Mouse (Mus musculus) G1E (cell line): ENCODE measurements at regions not wholly inside any gene's neighbourhood (a gene's known extent, or its start where the extent isn't known, plus 50 kb on each side); places are given as distances from the start of the nearest gene placed in this dataset.

Experiments
- ATAC-seq: 2 replicates; pipeline ENCODE4 v1.8.0; 2016; ENCODE audit warnings: mild to moderate bottlenecking; ENCODE audit not compliant: insufficient number of reproducible peaks, poor library complexity, low FRiP score, severe bottlenecking; ENCODE audit errors: extremely low read depth
- DNase-seq: peaks from one replicate; pipeline ENCODE4 v3.0.0; 2012; ENCODE audit warnings: low spot score
- H3K27me3 ChIP-seq: 2 replicates; pipeline ENCODE4 v1.6.1; 2012; ENCODE audit warnings: mild to moderate bottlenecking, low read length, inconsistent platforms; ENCODE audit not compliant: insufficient read depth
- H3K36me3 ChIP-seq: replicated peaks from 2 replicates; pipeline ENCODE3; 2012; ENCODE audit warnings: mild to moderate bottlenecking, inconsistent platforms
- H3K4me1 ChIP-seq: 2 replicates; pipeline ENCODE4 v1.6.1; 2012; ENCODE audit warnings: low read depth, low read length, inconsistent platforms, mixed read lengths; ENCODE audit not compliant: insufficient read depth
- H3K4me3 ChIP-seq: 2 replicates; pipeline ENCODE4 v1.5.1; 2012; ENCODE audit warnings: low read depth, mild to moderate bottlenecking, inconsistent platforms, low read length, moderate library complexity, mixed read lengths
- H3K9me3 ChIP-seq: replicated peaks from 2 replicates; pipeline ENCODE4 v1.6.1; 2012; ENCODE audit warnings: inconsistent platforms
- CTCF ChIP-seq: IDR thresholded peaks from 2 replicates; pipeline ENCODE4 v1.5.1; 2012; ENCODE audit warnings: low read depth, low read length, inconsistent platforms, mixed read lengths
- GATA1 ChIP-seq: IDR thresholded peaks from 2 replicates; pipeline ENCODE4 v1.6.1; 2012; ENCODE audit warnings: borderline replicate concordance, low read length, inconsistent platforms, mixed read lengths
- GATA2 ChIP-seq: IDR thresholded peaks from 2 replicates; pipeline ENCODE4 v1.6.1; 2012; ENCODE audit warnings: low read depth, low read length, inconsistent platforms, borderline replicate concordance
- POLR2AphosphoS5 ChIP-seq: IDR thresholded peaks from 2 replicates; pipeline ENCODE4 v1.6.1; 2012; ENCODE audit warnings: low read depth, low read length, inconsistent platforms; ENCODE audit not compliant: insufficient replicate concordance
- TAL1 ChIP-seq: conservative IDR thresholded peaks from 2 replicates; pipeline ENCODE4 v1.6.1; 2012; ENCODE audit warnings: low read depth, low read length, inconsistent platforms, mixed read lengths

DNA sequence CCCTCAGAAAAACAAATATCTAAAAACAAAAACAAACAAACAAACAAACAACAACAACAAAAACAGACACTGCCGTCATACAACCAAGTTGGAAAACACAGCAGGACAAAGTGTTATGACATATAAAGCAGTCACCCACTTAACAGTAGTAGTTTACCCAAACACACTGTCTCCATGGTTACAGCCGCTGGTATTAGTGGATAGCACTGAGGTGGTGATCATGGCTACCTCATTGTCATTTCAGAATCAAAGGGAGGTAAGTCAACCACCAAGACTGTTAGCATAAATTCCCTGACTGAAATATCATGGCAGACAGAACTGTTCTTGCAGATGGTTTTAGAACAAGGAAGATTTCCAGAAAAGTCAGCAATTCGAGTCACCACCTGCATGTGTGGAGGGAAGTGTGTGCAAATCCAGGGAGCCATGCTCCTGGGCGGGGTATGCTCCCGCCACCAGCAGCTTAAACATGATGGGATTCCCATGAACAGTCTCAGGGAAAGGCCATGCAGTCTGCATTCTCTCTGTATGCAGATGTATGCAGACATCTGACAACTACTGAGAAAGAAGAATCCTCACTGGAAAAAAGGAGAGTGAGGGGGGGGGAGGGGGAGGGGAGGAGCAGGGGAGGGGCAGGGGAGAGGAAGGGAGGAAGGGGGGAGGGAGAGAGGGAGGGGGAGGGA lies 124.1 kb upstream of the Commd3 start:
- peaks cover 4% of the 10 kb centered on the region; the same call in 1 of the 2 replicates for H3K27me3 ChIP-seq
- no peaks in the 10 kb centered on the region for H3K4me1 ChIP-seq
- ATAC-seq = no peak
- TF ChIP-seq TAL1 = no peak
- TF ChIP-seq GATA2 = no peak
- no peak for TF ChIP-seq POLR2AphosphoS5
- no peak for TF ChIP-seq CTCF
- no peak for TF ChIP-seq GATA1
- DNase-seq = no peak
- no peaks in the 10 kb centered on the region for H3K9me3 ChIP-seq
- H3K36me3 ChIP-seq = no peaks in the 10 kb centered on the region
- H3K4me3 ChIP-seq = no peak overlapping the region

DNA sequence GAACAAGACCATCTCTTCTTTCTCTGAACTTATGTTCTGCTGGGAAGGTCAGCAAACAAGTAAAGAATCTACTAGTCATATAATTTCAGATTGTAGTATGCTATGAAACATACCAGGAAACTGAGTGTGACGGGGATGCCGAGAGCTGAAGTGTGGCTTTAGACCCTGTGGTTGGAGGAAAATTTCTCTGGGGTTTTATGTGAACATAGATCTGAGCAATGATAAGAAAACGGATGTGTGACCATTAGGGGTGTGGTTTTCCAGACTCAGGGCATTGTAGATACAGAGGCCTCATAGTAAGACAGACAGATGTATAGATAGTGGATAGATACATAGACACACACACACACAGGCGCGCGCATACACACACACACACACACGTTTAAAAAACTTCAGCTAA lies 131.8 kb upstream of the Dnajc1 start:
- H3K4me1 ChIP-seq = no peaks in the 10 kb centered on the region
- peaks cover 4% of the 10 kb centered on the region; the same call in 1 of the 2 replicates for H3K27me3 ChIP-seq
- no peak overlapping the region for H3K4me3 ChIP-seq
- TF ChIP-seq POLR2AphosphoS5 = no peak
- TF ChIP-seq CTCF = no peak
- TF ChIP-seq TAL1 = no peak
- no peak for TF ChIP-seq GATA1
- TF ChIP-seq GATA2 = no peak
- no peak for ATAC-seq
- H3K9me3 ChIP-seq = no peaks in the 10 kb centered on the region
- DNase-seq = no peak
- no peaks in the 10 kb centered on the region for H3K36me3 ChIP-seq

DNA sequence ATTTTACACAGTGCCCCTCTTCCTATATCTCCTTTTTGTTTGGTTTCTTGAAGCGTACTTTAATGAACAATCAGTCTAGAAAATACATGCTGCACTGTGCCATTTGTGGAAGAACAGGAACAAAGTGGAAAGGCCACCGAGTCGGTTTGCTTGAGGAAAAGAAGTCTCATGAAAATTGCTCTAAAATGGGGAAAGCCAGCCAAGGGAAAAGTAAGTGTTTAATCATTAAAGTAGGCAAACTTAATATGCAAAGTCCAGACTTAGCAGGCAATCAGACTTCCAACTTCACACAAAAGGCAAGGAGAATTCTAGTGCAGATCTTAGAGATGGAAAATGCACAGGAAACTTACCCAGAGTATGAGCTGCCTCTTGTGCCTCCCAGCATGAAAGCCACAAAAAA lies 131.3 kb upstream of the Dnajc1 start:
- Histone ChIP-seq H3K4me1 (no peaks in the 10 kb centered on the region), H3K27me3 (peaks cover 4% of the 10 kb centered on the region; the same call in 1 of the 2 replicates), H3K36me3 (no peaks in the 10 kb centered on the region), H3K4me3 (no peak overlapping the region), H3K9me3 (no peaks in the 10 kb centered on the region)
- no peak for ATAC-seq
- DNase-seq = no peak
- TF ChIP-seq GATA1 (no peak), GATA2 (no peak), TAL1 (no peak), POLR2AphosphoS5 (no peak), CTCF (no peak)

DNA sequence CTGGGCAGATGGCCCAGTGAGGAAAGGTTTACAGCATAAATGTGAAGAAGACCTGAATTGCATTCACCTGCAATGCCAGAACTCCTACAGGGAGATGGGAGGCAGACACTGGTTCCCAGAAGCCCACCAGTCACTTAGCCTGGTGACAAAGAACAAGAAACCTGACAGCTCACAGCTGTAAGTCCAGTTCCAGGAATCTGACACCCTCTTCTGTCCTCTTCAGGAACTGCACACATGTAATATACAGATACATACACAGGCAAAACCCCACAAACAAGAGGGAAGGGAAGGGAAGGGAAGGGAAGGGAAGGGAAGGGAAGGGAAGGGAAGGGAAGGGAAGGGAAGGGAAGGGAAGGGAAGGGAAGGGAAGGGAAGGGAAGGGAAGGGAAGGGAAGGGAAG lies 120.8 kb upstream of the Dnajc1 start:
- Histone ChIP-seq H3K9me3 (no peaks in the 10 kb centered on the region), H3K27me3 (no peaks in the 10 kb centered on the region; the same call in 1 of the 2 replicates), H3K36me3 (no peaks in the 10 kb centered on the region), H3K4me1 (no peaks in the 10 kb centered on the region), H3K4me3 (no peak overlapping the region)
- no peak for ATAC-seq
- no peak for TF ChIP-seq POLR2AphosphoS5
- no peak for TF ChIP-seq GATA1
- no peak for TF ChIP-seq CTCF
- TF ChIP-seq TAL1 = no peak
- no peak for TF ChIP-seq GATA2
- DNase-seq = no peak

DNA sequence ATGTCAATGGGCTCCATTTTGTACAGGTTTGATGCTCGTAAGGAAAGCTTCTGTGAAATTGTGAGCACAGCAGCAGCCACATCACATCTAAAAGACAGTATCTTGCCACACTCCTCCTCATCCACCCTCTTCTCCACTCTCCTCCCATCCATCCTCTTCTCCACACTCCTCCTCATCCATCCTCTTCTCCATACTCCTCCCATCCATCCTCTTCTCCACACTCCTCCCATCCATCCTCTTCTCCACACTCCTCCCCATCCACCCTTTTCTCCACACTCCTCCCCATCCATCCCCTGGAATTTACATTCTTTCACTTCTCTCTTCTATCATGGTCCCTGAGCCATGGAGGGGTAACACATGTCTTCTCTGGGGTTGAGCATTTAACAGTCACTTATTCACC lies 116.7 kb upstream of the Dnajc1 start:
- no peak for DNase-seq
- Histone ChIP-seq H3K27me3 (no peaks in the 10 kb centered on the region), H3K4me3 (no peak overlapping the region), H3K4me1 (no peaks in the 10 kb centered on the region), H3K36me3 (no peaks in the 10 kb centered on the region), H3K9me3 (no peaks in the 10 kb centered on the region)
- TF ChIP-seq POLR2AphosphoS5 (no peak), GATA2 (no peak), GATA1 (no peak), TAL1 (no peak), CTCF (no peak)
- ATAC-seq = no peak

DNA sequence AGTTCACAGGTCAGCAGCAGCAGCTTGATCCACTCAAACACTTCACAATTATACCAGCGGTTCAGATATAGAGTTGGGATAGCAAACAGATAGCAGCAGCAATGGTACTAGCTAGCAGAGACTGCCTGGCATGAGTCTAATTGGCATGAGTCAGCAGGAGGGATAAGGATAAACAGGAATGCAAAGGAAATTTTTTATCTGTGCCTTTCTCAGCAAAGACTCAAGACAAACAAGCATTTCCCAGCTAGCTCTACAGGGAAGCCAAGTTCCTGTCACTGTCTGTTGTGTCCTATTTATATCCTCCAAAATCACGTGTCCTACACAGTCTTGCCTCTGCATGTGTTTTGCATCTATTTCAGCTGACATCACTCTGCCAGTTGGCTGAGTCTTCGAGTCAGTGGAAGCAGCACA lies 80.7 kb upstream of the Dnajc1 start:
- H3K9me3 ChIP-seq = no peaks in the 10 kb centered on the region
- H3K27me3 ChIP-seq = no peaks in the 10 kb centered on the region
- DNase-seq = no peak
- ATAC-seq = no peak
- TF ChIP-seq GATA1 = no peak
- TF ChIP-seq POLR2AphosphoS5 = no peak
- no peak for TF ChIP-seq TAL1
- no peak for TF ChIP-seq GATA2
- no peak for TF ChIP-seq CTCF
- no peak overlapping the region for H3K4me3 ChIP-seq
- H3K4me1 ChIP-seq = no peaks in the 10 kb centered on the region
- no peaks in the 10 kb centered on the region for H3K36me3 ChIP-seq
